Mouse (Mus musculus) MEL (cell line): ENCODE measurements around the gene Sgpp2.

Experiments
- CTCF ChIP-seq, 3 experiments: IDR thresholded peaks in 2 of 3; conservative IDR thresholded peaks in 1 of 3; 2 replicates each; pipeline ENCODE4 v1.5.1; 2011 to 2012; ENCODE audit warnings: low read length in 3 of 3, low read depth in 2 of 3, mild to moderate bottlenecking in 2 of 3, improper control_type of control experiment in 1 of 3, inconsistent platforms in 1 of 3, mixed read lengths in 1 of 3, moderate library complexity in 1 of 3; ENCODE audit not compliant: control insufficient read depth in 1 of 3, insufficient read depth in 1 of 3, poor library complexity in 1 of 3, severe bottlenecking in 1 of 3
- POLR2A ChIP-seq, 2 experiments: IDR thresholded peaks; 2 replicates each; pipeline ENCODE4 v1.6.1; 2011 to 2012; ENCODE audit warnings: low read length in 2 of 2, mild to moderate bottlenecking in 2 of 2, control low read depth in 1 of 2, improper control_type of control experiment in 1 of 2, low read depth in 1 of 2, moderate library complexity in 1 of 2; ENCODE audit not compliant: control insufficient read depth in 1 of 2, insufficient read depth in 1 of 2, poor library complexity in 1 of 2
- USF1 ChIP-seq: IDR thresholded peaks from 2 replicates; pipeline ENCODE4 v1.6.1; 2014; ENCODE audit warnings: low read depth, mild to moderate bottlenecking, inconsistent platforms, low read length, improper control_type of control experiment, moderate library complexity

DNA sequence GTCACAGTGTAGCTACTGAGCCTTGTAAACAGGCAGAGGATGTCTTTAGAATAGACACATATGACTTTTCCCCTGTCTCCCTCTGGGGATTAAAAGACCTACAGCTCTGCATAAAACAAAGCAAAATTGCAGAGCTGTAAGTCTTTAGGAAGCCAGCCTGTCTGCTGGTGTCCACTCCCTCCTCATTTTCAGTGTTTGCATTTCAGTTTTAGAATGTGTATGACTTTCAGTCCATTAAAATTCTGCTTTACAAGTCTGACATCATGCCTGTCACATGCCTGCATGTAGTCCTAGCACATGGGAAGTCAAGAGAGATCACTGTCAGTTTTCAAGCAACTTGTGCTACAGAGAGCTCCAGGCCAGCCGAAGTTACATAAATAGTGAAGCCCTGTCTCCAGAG lies 47.7 kb downstream of the Sgpp2 start:
- TF ChIP-seq CTCF (IDR thresholded peaks at IDR 0.05 in 2 of 3, conservative IDR thresholded peaks at IDR 0.05 in 1 of 3; ENCODE audit: control insufficient read depth in 1 of 3, insufficient read depth in 1 of 3, low read depth in 2 of 3, low read length in 3 of 3, poor library complexity in 1 of 3, severe bottlenecking in 1 of 3), result no peak
- no peak for TF ChIP-seq USF1
- no peak for TF ChIP-seq POLR2A (IDR thresholded peaks at IDR 0.05; ENCODE audit: control insufficient read depth in 1 of 2, insufficient read depth in 1 of 2, low read depth in 1 of 2, low read length in 2 of 2, poor library complexity in 1 of 2)
